Mouse (Mus musculus) embryonic fibroblast, embryonic 13.5 days (primary cell): Measurements from ENCODE around the gene Hilpda. TPM values are rescaled to one million over a fixed set of nuclear protein-coding genes. Genes with fewer than 3 reads are reported as not detected.

Source experiments
- H3K27ac ChIP-seq: 2 replicates; pipeline ENCODE4 v1.5.1; 2012; ENCODE audit warnings: low read length, control low read depth, inconsistent platforms; ENCODE audit not compliant: insufficient read depth
- H3K4me1 ChIP-seq: 2 replicates; pipeline ENCODE4 v1.6.1; 2011; ENCODE audit warnings: low read length; ENCODE audit not compliant: control insufficient read depth, insufficient read depth
- H3K4me3 ChIP-seq: 2 replicates; pipeline ENCODE4 v1.5.1; 2011; ENCODE audit warnings: mild to moderate bottlenecking, control low read depth, low read length; ENCODE audit not compliant: insufficient read depth
- CTCF ChIP-seq: IDR thresholded peaks from 2 replicates; pipeline ENCODE4 v1.5.1; 2011; ENCODE audit warnings: mild to moderate bottlenecking, control low read depth, low read length, moderate library complexity, borderline replicate concordance; ENCODE audit not compliant: insufficient read depth
- POLR2A ChIP-seq: IDR thresholded peaks from 2 replicates; pipeline ENCODE4 v1.6.1; 2011; ENCODE audit warnings: low read depth, mild to moderate bottlenecking, control low read depth, low read length, moderate library complexity
- polyA plus RNA-seq: library from polyadenylated mRNA; stranded (reverse); fragments of >200 nt; gene quantifications from 2 replicates; pipeline ENCODE4 v1.2.4, GENCODE M21; 2011; ENCODE audit warnings: low read depth; ENCODE audit not compliant: missing spikeins, insufficient read length

Gene Hilpda
- polyA plus RNA-seq: 25.3 and 27.6 TPM in 2 replicates

- Histone ChIP-seq H3K27ac (peak within 1 kb of the TSS; percentile 89), H3K4me3 (peak within 1 kb of the TSS; percentile 96), H3K4me1 (peaks cover 8% of the 10 kb centered on the region; the same call in 1 of the 2 replicates)
- peak; percentile 97 for TF ChIP-seq POLR2A
- no peak for TF ChIP-seq CTCF
These were observed at the start of gene Hilpda for GRCm38 (mm10) chr6:29272312-29273072. Gene Hilpda, plus strand, starts transcription at chr6:29272488.

GRCm38 (mm10) chr6:29229265-29229913 lies 42.9 kb upstream of the Hilpda start:
- TF ChIP-seq CTCF (no peak), POLR2A (no peak)
- Histone ChIP-seq H3K4me3 (no peak overlapping the region), H3K27ac (no peak overlapping the region), H3K4me1 (no peaks in the 10 kb centered on the region)

- TF ChIP-seq CTCF (no peak), POLR2A (no peak)
- no peak overlapping the region for H3K4me3 ChIP-seq
- H3K4me1 ChIP-seq: no peaks in the 10 kb centered on the region
- H3K27ac ChIP-seq: no peak overlapping the region
These were observed 41.9 kb upstream of the Hilpda start for GRCm38 (mm10) chr6:29230386-29230785.

- Histone ChIP-seq H3K27ac (no peak overlapping the region), H3K4me1 (no peaks in the 10 kb centered on the region), H3K4me3 (no peak overlapping the region)
- no peak for TF ChIP-seq CTCF
- TF ChIP-seq POLR2A: no peak
These were observed 40.5 kb upstream of the Hilpda start for GRCm38 (mm10) chr6:29231799-29232198.

GRCm38 (mm10) chr6:29232321-29232720 lies 40.0 kb upstream of the Hilpda start:
- Histone ChIP-seq H3K4me1 (no peaks in the 10 kb centered on the region), H3K27ac (no peak overlapping the region), H3K4me3 (no peak overlapping the region)
- TF ChIP-seq POLR2A (no peak), CTCF (no peak)

GRCm38 (mm10) chr6:29233710-29234109 lies 38.6 kb upstream of the Hilpda start:
- Histone ChIP-seq H3K4me3 (no peak overlapping the region), H3K27ac (no peak overlapping the region), H3K4me1 (no peaks in the 10 kb centered on the region)
- TF ChIP-seq POLR2A (no peak), CTCF (no peak)

- H3K4me3 ChIP-seq: no peak overlapping the region
- H3K27ac ChIP-seq: no peak overlapping the region
- no peaks in the 10 kb centered on the region for H3K4me1 ChIP-seq
- no peak for TF ChIP-seq POLR2A
- TF ChIP-seq CTCF: peak; percentile 81; the same call in 1 of the 2 replicates
These were observed 38.0 kb upstream of the Hilpda start for GRCm38 (mm10) chr6:29234272-29234671.

GRCm38 (mm10) chr6:29240806-29241205 lies 31.5 kb upstream of the Hilpda start:
- TF ChIP-seq CTCF: no peak
- no peak for TF ChIP-seq POLR2A
- Histone ChIP-seq H3K4me1 (peaks cover 4% of the 10 kb centered on the region), H3K4me3 (no peak overlapping the region), H3K27ac (no peak overlapping the region)

GRCm38 (mm10) chr6:29241697-29242096 lies 30.6 kb upstream of the Hilpda start:
- H3K27ac ChIP-seq: no peak overlapping the region
- H3K4me1 ChIP-seq: peaks cover 6% of the 10 kb centered on the region
- no peak overlapping the region for H3K4me3 ChIP-seq
- no peak for TF ChIP-seq CTCF
- no peak for TF ChIP-seq POLR2A

GRCm38 (mm10) chr6:29242265-29242664 lies 30.0 kb upstream of the Hilpda start:
- H3K4me3 ChIP-seq: no peak overlapping the region
- H3K27ac ChIP-seq: no peak overlapping the region
- TF ChIP-seq CTCF: no peak
- TF ChIP-seq POLR2A: no peak
- H3K4me1 ChIP-seq: peaks cover 8% of the 10 kb centered on the region
